Mouse (Mus musculus): Measurements from ENCODE around the gene Sec16a. TPM values are rescaled to one million over a fixed set of nuclear protein-coding genes. Genes with fewer than 3 reads are reported as not detected.

The Sec16a gene
- polyA plus RNA-seq, 1 experiment = not detected

DNA sequence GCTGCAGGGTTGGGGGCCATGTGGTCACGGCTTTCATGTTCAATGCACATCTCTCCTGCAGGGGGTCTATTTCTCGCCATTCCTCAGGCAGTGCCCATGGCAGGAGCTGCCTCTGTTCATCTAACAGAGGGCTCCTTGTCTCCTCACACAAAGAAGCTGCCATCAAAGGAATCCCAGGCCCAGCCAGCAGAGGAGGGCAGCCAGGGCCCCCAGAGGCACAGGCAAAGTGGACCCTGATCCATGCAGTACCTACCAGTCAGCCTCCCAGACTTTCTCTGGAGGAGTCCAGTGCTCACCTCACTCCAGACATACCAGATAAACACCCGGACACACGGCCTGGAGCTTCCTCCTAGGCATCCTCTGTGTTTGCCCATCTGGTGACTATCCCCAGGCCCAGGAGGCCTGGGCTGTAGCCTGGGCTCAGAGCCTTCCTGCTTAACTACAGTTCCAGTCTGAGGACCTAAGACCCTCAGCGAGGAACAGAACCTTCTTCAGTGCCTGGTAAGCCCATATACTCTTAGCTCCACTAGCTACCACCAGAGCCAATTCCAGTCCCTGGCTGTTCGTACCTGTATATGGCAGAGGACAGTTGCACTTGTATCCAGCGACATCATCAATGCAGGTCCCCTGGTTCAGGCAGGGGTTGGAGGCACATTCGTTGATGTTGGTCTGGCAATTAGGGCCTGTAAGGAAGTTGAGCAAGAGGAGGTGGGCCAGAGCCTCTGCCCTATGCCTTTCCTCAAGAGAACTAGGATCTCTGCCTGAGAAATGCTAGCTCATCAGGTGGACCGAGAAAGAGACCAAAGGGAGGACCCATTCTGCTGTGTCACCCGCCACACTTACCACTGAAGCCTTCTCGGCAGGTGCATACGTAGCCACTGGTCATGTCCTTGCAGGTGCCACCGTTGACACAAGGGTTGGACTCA lies 30.8 kb upstream of the Sec16a start:
- H3K27ac ChIP-seq (ENCODE audit: insufficient read depth, low read depth, low read length) = peak overlapping the region; percentile 42
- H3K4me1 ChIP-seq (ENCODE audit: control insufficient read depth, insufficient read depth, low read length) = peaks cover 12% of the 10 kb centered on the region
- WGBS = 73% methylated on average over 13 of the region's 13 CpGs
- TF ChIP-seq POLR2A (IDR thresholded peaks at IDR 0.05; ENCODE audit: insufficient read depth, low read depth, low read length) = no peak
- TF ChIP-seq CTCF (IDR thresholded peaks at IDR 0.05; ENCODE audit: insufficient read depth, low read depth, low read length) = no peak
- no peak overlapping the region for H3K4me3 ChIP-seq (ENCODE audit: insufficient read depth, low read depth, low read length)

DNA sequence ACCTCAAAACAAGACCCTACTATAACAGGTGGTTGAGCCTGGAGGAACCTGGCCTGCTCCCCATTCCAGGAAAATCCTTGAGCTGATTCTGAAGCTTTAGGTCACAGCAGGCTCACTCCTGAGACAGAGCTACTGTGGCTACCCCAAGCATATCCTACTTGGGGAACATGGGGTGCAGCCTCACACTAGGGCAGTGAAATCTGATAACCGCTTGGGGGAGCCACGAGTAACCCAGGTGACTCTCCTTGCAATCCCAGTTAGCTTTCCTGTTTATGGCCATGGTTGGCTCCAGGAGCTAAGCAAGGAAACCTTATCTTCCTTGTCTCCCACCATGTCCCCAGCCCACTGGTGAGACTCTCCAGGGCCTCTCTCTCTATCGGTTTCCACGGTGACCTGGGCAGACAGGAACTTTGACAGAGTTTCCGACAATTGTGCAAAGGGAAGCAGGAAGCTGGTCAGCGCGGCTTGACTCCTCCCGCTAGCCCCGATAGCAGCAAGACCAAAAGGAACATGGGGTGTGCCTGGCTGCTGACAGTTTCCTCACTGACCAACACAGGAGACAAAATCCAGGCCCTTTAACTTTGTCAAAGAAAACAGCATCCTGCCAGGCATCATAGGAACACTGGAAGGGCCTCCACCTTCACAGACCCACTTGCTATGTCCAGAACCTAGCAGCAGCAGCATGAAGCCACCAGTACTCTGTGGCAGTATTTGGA lies 29.9 kb upstream of the Sec16a start:
- Histone ChIP-seq H3K4me3 (ENCODE audit: insufficient read depth, low read depth, low read length) (no peak overlapping the region), H3K4me1 (ENCODE audit: control insufficient read depth, insufficient read depth, low read length) (peaks cover 12% of the 10 kb centered on the region), H3K27ac (ENCODE audit: insufficient read depth, low read depth, low read length) (peak overlapping the region; percentile 42; the same call in 1 of the 2 replicates)
- 48% methylated on average over 9 of the region's 9 CpGs for WGBS
- TF ChIP-seq POLR2A (IDR thresholded peaks at IDR 0.05; ENCODE audit: insufficient read depth, low read depth, low read length) (no peak), CTCF (IDR thresholded peaks at IDR 0.05; ENCODE audit: insufficient read depth, low read depth, low read length) (no peak)

DNA sequence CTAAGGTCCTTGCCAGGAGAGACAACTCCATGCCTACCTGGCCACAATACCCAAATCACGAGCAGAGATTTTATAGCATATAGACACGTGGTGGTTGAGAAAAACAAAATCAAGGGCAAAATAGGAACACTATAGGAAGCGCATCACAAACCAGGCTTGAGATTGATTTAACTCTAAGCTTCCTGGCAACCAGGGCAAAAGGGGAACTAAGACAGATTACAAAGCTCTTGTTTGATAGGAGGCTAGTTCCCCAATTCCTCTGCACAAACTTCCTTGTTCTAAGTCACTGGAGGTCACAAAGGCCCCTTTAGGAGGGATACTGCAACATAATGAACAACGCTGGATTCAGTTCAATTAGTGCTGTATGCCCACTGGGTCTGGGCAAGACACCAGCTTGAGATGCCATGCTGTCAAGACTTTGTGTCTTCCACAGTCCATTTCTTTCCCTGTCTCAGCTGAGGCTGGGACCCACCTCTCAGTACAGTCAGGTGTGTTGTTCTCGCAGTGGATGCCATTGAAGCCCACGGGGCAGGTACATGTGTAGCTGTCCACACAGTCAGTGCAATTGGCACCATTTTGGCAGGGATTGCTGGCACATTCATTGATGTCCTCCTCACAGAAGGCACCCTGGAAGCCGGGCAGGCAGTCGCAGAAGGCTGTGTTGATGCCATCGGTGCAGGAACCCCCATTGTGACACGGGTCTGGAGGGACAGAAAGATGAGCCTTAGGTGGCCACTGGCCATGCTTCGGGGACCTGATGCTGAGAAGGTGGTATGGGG lies 27.5 kb upstream of the Sec16a start:
- TF ChIP-seq CTCF (IDR thresholded peaks at IDR 0.05; ENCODE audit: insufficient read depth, low read depth, low read length) (no peak), POLR2A (IDR thresholded peaks at IDR 0.05; ENCODE audit: insufficient read depth, low read depth, low read length) (no peak)
- Histone ChIP-seq H3K4me1 (ENCODE audit: control insufficient read depth, insufficient read depth, low read length) (peaks cover 2% of the 10 kb centered on the region; the same call in 1 of the 2 replicates), H3K4me3 (ENCODE audit: insufficient read depth, low read depth, low read length) (no peak overlapping the region), H3K27ac (ENCODE audit: insufficient read depth, low read depth, low read length) (no peak overlapping the region)
- 67% methylated on average over 11 of the region's 11 CpGs for WGBS

DNA sequence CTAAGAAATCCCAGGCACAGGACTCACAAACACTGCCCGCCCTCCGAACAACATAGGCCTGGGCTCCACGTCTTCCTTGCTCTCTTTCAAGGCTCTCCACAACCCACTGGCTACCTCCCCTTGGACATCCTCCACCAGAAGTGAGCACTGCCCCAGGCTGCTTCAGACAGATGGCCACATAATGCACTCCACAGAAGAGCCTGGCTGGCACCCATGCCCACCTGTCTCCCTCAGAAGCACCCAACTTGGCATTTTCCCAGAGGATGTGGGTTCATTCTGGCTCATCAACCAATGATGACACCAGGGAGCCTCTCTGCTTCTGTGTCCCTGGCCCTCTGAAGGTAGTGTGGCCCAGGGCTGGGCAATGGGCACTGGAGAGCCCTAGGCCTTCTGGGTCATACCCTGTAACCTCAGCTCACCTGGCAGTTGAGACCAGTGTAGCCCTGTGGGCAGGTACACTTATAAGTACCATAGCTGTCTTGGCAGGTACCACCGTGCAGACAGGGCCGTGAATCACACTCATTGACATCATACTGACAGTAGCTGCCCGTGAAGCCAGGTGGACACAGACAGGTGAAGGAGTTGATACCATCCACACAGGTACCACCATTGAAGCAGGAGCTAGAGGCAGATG lies 26.8 kb upstream of the Sec16a start:
- H3K4me3 ChIP-seq (ENCODE audit: insufficient read depth, low read depth, low read length) = no peak overlapping the region
- H3K4me1 ChIP-seq (ENCODE audit: control insufficient read depth, insufficient read depth, low read length) = peaks cover 2% of the 10 kb centered on the region; the same call in 1 of the 2 replicates
- WGBS = 85% methylated on average over 6 of the region's 6 CpGs
- H3K27ac ChIP-seq (ENCODE audit: insufficient read depth, low read depth, low read length) = no peak overlapping the region
- no peak for TF ChIP-seq CTCF (IDR thresholded peaks at IDR 0.05; ENCODE audit: insufficient read depth, low read depth, low read length)
- no peak for TF ChIP-seq POLR2A (IDR thresholded peaks at IDR 0.05; ENCODE audit: insufficient read depth, low read depth, low read length)

DNA sequence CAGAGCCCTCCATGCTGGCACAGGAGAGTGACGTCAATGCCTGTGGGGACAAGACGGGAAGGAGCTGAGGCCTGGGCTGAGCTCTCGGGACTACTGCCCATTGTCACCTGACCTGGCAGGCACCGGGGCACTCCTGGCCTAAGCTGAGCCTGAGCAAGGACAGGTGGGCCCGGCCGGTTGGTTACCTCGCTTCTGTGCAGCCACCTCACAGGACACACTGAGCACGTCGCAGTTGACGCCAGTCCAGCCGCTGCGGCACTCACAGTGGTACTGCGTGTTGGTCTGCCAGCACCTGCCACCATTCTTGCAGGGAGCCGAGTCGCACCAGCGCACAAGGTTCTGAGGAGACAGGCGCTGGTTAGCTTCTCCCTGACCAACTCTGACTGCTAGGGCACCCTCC lies 26.0 kb upstream of the Sec16a start:
- Histone ChIP-seq H3K27ac (ENCODE audit: insufficient read depth, low read depth, low read length) (no peak overlapping the region), H3K4me3 (ENCODE audit: insufficient read depth, low read depth, low read length) (no peak overlapping the region), H3K4me1 (ENCODE audit: control insufficient read depth, insufficient read depth, low read length) (peaks cover 2% of the 10 kb centered on the region; the same call in 1 of the 2 replicates)
- 92% methylated on average over 17 of the region's 17 CpGs for WGBS
- TF ChIP-seq POLR2A (IDR thresholded peaks at IDR 0.05; ENCODE audit: insufficient read depth, low read depth, low read length) (no peak), CTCF (IDR thresholded peaks at IDR 0.05; ENCODE audit: insufficient read depth, low read depth, low read length) (no peak)

DNA sequence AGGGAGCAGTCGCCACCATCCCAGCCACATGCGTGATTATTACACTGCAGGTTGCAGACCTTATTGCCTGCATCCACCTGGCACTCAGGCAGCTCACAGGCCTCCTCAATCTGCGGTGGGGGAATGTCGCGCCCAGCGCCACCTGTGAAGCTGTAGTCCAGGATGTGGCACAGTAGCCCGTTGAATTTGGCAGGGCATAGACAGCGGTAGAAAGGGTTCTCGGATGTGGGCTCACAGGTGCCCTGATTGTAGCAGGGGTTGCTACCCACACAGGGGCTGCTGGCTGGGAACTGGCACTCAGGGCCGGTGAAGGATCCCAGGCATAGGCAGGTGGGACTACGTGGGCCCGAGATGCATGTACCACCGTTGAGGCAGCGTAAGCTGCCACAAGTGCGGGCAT lies 23.4 kb upstream of the Sec16a start:
- Histone ChIP-seq H3K27ac (ENCODE audit: insufficient read depth, low read depth, low read length) (no peak overlapping the region), H3K4me1 (ENCODE audit: control insufficient read depth, insufficient read depth, low read length) (peaks cover 2% of the 10 kb centered on the region; the same call in 1 of the 2 replicates), H3K4me3 (ENCODE audit: insufficient read depth, low read depth, low read length) (no peak overlapping the region)
- no peak for TF ChIP-seq CTCF (IDR thresholded peaks at IDR 0.05; ENCODE audit: insufficient read depth, low read depth, low read length)
- TF ChIP-seq POLR2A (IDR thresholded peaks at IDR 0.05; ENCODE audit: insufficient read depth, low read depth, low read length) = no peak
- 94% methylated on average over 15 of the region's 15 CpGs for WGBS

DNA sequence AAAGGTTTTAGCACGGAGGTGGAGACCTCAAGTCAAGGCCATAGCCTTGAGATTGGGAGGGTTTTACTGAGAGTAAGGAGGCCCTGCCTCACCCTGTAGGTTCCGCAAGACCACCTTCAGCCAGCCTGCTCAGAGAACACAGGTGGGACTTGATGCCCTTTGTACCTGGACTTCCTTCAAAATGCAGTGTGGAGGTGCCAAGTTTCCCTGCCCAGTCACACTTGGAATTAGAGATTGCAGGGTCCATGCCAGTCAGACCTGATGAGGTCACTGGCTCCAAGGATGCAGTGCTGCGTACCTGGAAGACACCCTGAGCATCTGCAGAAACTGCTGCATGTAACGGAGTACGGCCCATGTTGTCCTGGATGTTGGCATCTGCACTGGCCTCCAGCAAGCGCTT lies 18.4 kb upstream of the Sec16a start:
- 96% methylated on average over 6 of the region's 6 CpGs for WGBS
- Histone ChIP-seq H3K27ac (ENCODE audit: insufficient read depth, low read depth, low read length) (no peak overlapping the region), H3K4me3 (ENCODE audit: insufficient read depth, low read depth, low read length) (no peak overlapping the region), H3K4me1 (ENCODE audit: control insufficient read depth, insufficient read depth, low read length) (peaks cover 13% of the 10 kb centered on the region)
- TF ChIP-seq POLR2A (IDR thresholded peaks at IDR 0.05; ENCODE audit: insufficient read depth, low read depth, low read length) (no peak), CTCF (IDR thresholded peaks at IDR 0.05; ENCODE audit: insufficient read depth, low read depth, low read length) (no peak)

DNA sequence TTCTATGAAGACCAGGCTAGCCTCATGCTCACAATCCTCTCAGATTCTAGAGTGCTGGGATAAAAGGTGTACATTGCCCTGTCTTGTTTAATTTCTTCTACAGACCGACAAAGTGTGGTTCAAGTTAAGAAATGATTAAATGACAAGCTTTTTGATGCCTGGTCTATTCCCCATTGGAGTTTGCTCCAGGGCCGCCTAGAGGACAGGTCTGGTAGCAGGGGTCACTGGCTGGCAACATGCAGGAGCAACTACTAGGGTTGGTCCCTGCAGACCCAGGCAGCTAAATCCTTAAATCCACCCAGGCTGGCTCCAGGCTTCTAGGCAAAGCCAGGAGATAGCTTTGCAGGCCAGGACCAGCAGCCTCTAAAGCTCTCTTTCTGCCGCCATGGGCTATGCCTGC lies 18.0 kb upstream of the Sec16a start:
- Histone ChIP-seq H3K4me1 (ENCODE audit: control insufficient read depth, insufficient read depth, low read length) (peaks cover 14% of the 10 kb centered on the region), H3K4me3 (ENCODE audit: insufficient read depth, low read depth, low read length) (no peak overlapping the region), H3K27ac (ENCODE audit: insufficient read depth, low read depth, low read length) (no peak overlapping the region)
- 86% methylated on average over 3 of the region's 3 CpGs for WGBS
- TF ChIP-seq CTCF (IDR thresholded peaks at IDR 0.05; ENCODE audit: insufficient read depth, low read depth, low read length) = no peak
- TF ChIP-seq POLR2A (IDR thresholded peaks at IDR 0.05; ENCODE audit: insufficient read depth, low read depth, low read length) = no peak
